Mouse (Mus musculus): Measurements from ENCODE around the gene Cdiptos.

The Cdiptos gene

DNA sequence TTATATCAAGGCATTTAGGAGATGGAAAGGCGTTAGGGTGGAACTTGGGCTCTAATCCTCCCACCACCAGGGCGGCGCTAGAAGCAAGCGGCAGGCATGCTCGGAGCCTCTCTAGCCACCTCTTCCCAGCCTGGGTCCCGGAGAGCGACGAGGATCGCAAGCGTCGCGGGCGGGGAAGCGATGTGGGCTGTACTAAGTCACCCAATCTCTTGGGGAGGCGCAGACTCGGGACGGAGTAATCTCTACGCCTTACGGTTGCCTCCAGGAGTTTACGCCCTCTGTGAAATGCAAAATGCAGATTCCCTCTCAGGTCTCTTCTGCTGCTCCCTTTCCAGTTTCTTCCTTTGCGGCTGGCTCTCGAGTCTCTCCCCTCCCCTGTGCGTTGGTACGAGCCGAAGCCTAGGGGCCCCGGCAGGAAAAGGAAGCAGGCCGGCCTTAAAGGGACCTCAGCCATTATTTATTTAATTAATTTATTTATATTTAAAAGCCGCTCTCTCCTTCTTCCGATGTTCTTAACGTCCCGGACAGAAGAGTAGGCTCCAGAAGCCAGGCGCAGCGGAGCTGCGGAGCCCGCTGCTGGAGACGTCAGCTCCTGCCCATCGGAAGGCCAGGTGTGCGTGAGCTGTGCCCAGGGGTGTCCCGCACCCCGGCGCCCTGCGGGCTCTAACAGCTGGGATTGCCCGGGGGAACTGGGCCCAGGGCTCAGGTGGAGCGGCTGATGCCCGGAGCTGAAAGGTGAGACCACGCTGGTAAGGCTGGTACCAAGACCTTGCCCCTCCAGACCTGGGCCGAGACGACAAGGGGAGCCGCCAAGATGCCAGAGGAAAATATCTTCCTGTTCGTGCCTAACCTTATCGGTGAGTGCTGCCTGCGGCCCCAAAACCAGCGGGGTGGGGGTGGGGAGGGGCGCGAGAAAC is at the start of gene Cdiptos:
Gene Cdiptos, minus strand, starts transcription at position 149 of the 917 bp plus-strand sequence.
- DNase-seq, result peak; percentile 94 to 96

DNA sequence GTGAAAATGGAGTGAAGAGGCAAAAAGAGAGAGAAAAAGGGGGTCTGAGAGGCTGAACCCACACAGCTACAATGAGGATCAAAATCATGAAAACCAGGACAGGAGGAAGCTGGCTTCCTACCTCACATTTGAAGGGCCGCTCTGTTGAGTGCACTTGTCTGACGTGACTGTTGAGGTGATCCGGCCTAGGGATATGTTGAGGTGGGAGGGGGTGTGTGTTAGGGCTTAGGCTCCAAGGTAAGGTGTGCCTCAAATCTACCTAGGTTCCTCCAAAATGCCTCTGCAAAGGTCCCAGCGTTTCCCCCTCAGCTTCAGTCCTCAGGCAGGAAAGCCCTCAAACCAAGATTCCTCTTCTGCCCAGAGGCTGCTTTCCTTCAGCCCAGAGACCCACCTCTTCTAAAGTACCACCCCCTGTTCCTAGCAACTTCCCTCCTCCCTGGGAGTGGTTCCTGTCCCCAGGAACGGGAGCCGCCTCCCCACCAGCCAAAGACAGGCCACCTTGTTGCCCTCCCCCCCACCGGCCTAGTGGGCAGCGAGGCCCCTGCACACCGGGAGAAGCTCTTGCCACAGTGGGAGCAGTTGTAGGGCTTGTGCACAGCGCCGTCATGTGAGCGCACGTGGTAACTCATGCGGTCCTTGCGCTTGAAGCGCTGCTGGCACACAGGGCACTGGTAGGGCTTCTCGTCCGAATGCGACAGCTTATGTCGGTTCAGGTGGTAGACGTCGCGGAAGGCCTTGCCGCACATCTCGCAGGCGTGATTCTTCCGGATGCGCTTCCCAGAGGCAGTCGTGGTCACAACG is 49.1 kb upstream of the Cdiptos start:
- DNase-seq, result peak; percentile 87 to 90

DNA sequence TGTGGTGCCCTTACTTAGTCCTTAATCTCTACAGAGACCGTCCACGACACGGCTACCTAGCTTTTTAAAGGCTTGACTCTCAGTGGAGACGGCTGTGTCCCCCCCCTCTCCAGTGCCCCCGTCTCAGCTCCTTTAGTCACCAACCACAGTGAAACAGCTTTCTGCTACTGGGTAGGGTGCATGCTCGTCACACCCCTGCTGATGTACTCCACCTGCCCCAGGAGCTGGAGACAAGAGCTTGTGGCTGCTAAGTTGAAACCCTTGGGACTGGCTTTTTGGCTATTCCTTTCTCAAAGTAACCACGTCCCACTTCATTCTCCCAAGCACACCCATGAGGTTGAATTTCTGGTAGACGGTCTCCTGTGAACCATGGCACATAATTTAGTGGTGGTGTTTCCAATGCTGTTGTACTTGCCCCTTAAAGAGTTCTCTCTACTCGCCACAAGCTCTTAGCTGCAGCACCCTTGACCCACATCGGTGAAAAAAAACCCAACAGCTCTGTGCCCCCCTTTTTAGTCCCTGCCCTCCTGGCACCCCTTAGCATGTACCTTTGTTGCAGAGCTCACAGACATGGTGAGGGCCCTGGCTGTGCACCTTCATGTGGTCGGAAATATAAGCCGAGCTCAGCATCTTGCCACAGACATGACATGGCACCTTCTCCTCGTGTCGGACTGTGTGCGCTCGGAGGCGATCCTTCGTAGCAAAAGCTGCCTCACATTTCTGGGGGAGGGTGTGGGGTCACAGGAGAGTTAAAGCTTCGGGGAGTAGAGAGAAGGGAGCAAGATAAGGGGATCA is 48.2 kb upstream of the Cdiptos start:
- no peak for DNase-seq

DNA sequence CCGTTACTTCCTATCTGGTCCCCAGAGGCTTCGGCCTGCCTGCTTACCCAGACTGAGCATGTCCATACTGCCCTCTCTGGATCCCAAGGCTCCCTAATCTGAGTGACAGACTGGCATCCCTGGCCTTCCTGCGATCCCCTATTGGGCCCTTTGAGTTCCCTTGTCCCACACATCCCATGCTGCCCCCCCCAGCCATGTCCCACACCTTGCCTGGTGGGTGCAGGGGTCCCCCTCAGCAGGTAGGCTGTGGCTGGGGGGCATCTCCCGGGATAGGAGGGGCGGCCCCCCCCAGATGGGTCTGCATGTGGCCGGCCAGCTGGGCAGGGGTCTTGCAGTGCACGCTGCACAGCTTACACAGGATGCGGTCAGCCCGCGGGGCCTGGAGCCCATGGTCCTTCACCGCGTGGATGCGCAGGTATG is 47.4 kb upstream of the Cdiptos start:
- no peak for DNase-seq

DNA sequence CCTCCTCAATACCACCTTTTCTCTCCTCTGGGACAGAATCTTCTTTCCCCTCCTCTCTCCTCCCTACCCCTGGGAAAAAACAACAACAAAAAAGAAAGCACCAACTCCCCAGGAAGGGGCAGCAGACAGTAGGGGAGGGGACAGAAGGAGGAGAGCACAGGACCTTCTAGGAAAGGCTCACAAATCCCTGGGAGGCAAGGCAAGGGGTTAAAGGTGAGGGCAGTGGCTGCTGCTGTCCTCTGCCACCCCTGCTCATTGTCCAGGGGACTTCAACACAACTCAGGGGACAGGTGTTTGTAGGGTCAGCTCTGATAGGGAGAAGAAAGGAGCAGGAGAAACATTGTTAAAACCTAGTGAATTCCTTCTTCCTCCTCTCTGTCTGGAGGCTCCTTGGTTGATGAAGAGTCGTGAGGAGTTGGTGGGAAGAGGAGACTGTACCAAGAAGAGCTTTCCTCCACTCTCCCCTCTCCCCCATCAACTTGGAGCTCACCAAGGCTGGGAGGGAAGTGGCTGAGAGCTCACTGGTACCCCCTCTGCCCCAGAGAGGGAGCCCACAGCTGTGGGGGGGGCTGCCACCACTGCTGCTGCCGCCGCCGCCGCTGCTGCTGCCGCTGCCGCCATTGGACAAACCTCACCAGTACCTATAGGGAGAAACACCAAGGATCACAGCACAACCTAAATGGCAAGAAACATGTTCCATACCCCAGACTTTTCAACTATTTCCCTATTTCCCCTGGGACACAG is 46.8 kb upstream of the Cdiptos start:
- DNase-seq, result no peak

DNA sequence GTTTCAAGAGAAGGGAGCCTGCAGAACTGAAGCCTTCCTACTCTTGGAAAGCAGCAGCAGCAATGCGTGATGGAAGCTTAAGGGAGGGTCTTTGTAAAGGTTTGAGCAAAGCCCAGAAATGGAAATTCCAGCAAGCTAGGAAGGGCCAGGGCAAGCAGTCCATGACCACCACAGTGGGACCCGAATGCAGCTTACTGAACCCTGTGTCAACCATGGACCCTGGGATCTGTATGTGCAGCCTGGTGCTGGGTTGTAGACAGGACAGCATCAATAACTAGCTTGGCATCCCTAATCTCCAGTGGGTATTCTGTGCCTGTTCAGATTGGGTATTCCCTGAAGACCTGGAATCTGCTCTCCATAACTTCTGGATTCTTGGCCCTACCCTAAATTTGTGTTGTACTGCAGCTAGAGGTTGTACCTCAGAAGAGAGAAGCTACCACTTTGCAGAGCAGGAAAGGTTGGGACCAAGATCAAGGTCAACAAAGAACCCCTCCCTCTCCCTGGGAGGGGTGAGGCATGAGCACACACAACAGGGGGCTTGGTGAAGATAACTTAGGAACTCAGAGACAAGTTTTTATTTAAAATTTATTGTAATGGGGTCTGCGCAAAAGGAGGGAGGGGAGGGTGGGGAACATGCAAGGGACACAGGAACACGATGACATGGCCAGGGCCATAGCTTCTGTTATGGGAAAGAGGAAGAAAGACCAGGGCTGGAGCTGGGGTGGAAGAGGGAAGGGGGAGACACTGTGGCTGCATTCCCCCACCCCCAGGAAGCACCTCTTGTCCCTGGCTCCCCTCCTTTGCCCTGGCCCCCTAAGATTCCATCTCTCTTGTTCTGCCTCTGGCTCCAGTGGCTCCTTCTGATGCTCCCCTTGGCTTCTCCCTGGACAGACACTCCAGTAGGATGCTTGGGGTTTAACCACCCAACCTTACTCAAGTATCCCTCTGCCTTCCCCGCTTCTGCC is 45.9 kb upstream of the Cdiptos start:
- DNase-seq, result no peak

DNA sequence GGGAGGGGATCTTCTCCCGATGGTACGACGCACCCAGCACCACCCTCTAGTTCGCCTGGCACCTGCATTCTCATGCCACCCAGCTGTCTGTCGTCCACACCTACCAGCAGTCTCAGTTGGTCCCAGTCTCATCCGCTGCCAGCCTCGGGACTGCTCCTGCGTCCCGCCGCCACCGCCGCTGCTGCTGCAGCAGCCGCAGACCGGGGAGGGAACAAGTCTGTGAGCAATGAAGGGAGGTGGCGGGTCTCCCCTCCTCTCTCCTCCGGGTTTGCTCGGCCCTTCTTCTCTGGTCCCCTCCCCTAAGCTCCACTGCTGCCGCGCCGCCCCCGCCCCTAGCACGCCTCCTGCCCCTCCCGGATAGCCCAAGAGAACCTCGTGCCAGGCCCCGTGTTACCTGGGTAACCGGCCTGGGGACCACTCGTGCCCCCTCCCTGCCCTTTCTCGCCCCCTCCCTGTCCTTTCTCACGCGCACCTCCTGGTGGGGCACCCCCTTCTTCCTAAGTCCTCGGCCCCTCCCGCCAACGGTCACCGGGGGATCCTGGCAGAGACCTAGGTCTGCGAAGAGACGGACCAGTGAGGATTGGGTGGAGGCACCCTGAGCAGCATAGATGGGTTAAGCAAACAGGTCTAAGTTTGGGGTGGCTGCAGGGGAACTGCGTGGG is 45.1 kb upstream of the Cdiptos start, which contains the start of the genes Gm42742 and Prrt2:
Gene Gm42742, minus strand, starts transcription at position 197 of the 662 bp plus-strand sequence.
Gene Prrt2, minus strand, starts transcription at position 311 of the 662 bp plus-strand sequence.
- peak in 1 of 2 experiments; percentile 44 for DNase-seq

DNA sequence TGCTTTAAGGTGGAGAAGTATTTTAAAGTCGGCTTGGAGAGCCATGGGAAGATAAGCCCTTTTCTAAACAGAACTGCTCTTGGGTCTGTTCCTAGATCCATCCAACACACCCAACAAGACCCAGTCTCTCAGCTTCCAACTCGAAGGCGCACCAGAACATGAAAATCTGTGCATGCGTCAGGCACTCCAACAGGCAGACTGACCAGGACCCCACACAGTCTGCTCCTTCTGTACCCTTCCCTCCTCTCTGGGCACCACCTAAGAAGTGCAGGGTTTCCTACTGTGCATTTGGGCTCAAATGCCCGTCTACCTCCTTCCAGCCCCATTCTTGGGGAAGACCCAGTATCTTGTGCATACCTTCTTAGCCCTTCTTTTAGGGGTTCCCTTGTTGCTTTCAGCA is 44.6 kb upstream of the Cdiptos start:
- no peak for DNase-seq

DNA sequence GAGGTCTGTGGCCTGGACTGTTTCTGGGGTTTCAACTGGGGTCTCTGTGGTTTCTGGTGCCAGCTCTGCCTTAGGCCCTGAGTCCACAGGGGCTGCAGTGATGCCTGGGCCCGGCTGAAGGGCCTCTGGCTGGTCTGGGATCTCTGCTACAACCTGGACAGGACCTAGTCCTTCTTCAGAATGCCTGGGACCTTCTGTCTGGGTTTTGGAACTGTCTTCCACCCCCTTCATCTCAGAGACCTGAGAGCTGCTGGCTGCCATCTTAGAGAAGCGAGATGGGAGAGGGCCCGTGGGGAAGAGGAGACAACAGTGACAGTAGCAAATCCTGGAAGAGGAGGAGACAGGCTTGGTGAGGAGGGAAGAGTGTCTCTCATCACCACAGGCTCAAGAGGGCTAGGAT is 44.1 kb upstream of the Cdiptos start:
- DNase-seq, result no peak

DNA sequence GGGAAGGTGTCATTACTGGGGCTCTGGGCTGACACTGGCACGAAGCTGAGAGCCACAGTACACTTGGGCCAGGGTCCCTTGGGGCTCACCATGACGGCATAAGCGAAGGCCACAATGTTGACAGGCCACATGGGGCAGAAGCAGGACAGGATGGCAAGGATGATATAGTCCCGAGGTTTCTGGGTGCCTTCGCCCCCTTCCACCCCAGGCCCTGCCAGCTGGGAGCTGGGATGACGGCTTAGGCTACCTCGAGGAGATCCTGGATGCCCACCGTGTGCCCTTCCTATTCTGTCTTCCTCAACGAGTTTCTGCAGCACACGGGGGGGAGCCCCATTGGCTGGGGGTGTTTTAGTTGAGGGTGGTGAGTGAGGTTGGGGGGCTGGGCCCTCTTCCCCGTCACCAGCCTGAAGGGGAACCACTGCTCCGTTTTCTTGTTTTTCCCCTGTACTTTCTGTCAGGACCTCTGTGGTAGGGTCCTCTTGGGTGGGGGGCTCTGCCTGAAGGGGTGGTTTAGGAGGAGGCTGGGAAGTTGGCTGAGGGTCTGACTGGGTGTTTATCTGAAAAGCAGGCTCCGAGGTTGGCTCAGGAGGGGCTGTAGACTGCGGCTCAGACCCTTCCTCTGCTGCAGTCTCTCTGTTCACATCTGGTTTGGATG is 43.5 kb upstream of the Cdiptos start:
- no peak for DNase-seq

DNA sequence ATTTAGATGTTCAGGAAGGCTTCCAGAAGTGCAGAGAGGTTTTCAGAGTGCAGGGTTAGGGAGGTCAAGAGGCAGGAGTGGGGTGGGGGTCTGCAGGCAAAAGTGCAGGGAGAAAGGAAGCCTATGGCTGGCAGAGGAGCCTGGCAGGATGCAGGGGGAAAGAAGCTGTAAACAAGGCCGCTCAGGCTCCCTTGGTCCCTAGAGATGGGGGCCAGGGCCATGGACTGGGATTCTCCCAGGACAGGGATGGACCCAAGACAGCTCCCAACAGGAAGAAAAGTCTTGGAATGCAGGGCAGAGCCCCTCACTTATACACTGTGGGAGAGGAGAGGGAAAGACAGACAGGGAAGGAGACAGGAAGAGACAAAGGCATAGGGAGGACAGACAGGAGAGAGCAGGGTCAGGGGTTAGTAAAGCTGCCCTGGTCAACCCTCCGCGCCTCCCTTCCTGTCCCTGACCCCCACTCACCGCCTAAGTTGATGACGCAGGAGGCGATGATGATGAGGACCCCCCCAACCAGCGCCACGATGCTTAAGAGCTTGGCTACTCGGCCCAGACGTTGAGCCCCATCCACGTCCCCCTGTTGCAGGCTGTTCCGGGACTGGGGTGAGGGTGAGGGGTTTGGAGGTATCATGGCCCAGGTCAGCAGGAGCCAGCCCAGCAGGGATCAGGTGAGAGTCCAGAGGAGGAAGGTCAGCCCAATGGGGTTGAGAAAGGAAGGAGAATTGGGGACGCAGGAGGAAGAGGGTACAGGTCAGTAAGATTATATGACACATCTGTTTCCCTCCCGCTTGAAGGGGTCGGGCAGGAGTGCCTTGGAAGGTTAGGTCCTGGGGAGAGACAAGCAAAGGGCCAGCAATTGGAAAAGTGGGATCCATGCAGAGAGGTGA is 42.8 kb upstream of the Cdiptos start:
- no peak for DNase-seq

DNA sequence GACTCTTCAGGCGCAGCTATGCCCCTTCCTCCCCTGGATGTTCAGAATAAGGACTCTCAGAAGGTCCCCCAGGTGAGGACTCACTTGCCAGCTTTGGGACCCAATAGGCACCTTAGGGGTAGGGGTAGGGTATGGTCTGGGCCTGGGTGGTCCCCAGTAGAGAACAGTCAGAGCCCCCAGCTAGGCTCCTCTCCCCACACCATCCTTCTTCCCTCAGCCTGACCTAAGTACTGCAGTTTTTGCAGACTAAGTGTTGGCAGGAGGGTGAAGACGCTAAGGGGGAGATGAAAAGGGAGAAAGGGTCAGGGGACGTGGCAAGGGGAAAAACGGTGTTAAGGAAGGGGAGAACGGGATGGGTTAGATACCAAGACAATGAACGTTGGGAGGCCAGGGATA is 42.0 kb upstream of the Cdiptos start:
- no peak for DNase-seq

DNA sequence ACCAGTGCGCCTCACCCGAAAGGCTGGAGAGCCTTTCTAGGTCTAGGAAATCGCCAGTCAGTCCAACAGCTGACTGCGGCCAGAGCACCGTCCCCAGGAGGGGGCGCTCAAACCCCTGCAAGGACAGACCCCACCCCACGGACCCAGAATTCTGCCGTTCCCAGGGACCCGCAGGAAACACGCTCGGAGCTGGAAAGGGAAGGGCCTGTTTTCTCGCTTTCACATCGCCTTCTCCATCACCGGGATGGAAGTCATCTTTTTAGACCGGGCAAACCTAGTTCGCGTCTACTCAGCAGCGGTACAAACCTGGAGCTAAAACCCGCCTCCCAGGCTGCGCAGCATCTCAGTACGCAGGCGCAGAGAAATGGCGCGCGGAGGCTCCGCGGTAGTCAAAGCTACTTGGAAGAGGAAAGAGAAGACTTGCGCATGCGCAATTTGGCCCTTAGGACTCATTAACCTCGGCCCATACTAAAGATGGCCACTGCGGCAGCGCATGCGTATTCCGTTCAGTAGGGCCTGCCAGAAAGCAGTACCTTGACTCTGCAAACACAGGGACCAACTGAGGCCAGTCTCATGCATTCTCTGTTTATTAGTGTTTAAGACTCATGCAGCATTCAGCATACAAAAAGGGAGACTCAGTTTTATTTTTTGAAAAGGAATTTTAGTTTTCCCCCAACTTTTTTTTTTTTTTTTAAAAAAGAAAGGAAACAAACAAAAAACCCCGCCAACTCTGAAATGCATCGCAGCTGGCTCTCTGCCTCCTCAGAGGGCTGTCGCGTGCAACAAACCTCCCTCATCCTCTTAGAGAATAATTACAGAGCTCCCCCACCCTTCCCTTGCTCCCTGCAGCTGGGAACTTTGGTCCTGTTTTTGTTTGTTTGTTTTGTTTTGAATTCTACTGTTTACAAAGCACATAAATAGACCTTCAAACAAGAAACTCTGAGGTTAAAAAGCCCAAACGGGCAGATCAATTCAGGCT is 41.4 kb upstream of the Cdiptos start, which contains the start of gene Pagr1a:
Gene Pagr1a, minus strand, starts transcription at position 382 of the 979 bp plus-strand sequence.
- DNase-seq, result peak; percentile 98

DNA sequence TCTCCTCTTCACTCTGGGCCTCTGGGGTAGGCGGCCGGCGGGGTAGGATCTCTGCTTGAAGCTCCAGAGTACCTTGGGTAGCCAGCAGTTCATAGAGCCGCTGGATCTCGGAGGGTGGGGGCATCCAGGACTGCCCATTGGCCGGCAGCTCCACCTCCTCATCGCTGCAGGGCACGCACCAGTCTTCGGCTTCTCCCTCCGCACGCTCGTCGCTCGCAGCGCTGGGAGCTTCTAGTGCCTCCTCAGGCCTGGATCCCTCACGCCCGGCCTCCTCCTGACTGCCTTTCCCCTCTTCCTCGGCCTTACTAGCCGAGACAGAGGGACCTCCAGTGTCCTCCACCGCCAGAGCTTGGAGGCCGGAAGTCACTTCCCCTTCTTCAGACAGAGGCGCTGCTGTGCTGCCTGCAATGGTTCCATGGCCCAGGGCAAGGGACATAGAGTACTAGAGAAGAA is 40.6 kb upstream of the Cdiptos start:
- peak in 1 of 2 experiments; percentile 70 for DNase-seq

DNA sequence TGATC is 40.4 kb upstream of the Cdiptos start, which contains the start of gene Pagr1b:
Gene Pagr1b, minus strand, starts transcription at position 4 of the 5 bp plus-strand sequence.
- no peak for DNase-seq

DNA sequence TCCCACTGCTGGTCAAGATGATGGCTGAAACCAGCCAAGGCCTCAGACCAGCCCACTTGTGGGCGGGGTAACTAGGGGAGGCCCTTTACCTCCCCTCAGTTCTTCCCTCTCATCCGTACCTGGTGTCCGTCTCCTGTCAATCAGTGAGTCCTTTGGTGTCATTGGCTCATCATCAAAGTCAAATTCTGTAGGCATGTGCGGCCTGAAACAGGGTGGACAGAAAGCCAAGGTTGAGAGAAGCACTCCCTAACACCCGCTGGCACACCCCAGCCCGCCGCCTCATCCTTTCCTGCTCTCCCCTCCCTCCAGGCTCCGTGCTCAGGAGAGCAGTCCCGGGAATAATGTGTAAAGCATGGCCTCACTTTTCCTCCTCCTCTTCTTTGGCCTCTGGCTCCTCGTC is 40.2 kb upstream of the Cdiptos start:
- peak; percentile 54 to 59 for DNase-seq

DNA sequence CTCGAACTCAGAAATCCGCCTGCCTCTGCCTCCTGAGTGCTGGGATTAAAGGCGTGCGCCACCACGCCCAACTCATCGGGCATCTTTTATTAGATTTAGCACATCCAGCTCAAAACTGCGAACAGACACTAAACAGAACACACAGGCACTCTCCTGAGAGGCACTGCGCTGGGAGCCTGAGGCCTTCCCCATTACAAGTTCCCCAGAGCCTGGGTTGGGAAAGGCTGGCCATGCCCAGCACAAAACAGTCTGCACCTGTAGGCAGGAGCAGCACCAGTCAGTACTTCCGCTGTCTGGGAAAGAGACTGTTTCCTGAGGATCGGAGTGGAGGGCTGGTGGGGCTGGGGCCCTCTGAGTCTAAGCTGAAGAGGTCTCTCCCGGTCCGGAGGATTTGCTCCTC is 39.1 kb upstream of the Cdiptos start:
- DNase-seq, result no peak

DNA sequence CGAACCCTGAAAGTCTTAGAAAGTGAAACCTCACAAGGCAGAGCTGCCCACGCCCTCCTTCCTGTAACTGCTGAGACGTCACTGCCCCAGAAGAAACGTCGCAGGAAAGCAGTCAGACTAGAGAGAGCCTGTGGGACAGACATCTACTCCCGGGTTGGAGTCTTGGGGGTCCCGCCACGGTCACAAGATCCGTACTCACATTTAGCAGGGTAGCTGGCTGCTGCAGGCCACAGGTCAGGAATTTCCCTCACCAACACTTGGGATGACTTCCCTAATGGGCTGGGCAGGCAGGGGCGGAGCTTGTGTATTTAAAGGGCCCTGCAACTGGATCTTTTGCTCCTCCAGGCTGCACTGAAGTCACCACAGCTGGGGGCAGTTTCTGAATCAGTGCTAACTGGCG is 38.4 kb upstream of the Cdiptos start, which contains the start of gene Mvp:
Gene Mvp, minus strand, starts transcription at position 302 of the 400 bp plus-strand sequence.
- peak; percentile 83 to 86 for DNase-seq
